Mouse (Mus musculus) kidney, adult 2 months (tissue): ENCODE results near the gene Emc8.

Experiments used
- CTCF ChIP-seq: fragments of 200-500 bp; conservative IDR thresholded peaks from 2 replicates; pipeline ENCODE4 v1.5.1; 2011; ENCODE audit warnings: low read depth, mild to moderate bottlenecking, control low read depth, low read length, moderate library complexity, mixed read lengths; ENCODE audit not compliant: insufficient read depth, insufficient read length
- POLR2A ChIP-seq: fragments of 200-500 bp; IDR thresholded peaks from one replicate; pipeline ENCODE4 v1.6.1; 2011; ENCODE audit warnings: low read depth, low read length, control low read depth

DNA sequence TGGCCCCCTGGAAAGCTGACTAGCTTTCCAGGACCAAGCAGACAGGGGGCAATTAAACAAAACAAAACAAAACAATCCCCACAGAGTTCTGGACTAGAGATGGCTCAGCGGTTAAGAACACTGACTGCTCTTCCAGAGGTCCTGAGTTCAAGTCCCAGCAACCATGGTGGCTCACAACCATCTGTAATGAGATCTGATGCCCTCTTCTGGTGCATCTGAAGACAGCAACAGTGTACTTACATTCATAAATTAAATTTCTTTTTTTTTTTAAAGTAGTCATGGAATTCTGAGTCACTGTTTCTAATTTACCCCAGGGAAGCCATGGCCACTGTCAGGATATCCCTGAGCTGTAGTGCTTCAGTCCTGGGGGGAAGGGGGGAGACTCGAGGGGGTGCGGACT is 53.9 kb downstream of the Emc8 start:
- no peak for TF ChIP-seq CTCF
- no peak for TF ChIP-seq POLR2A
